7 mouse cellular contexts compared by ENCODE assay signal in genomic region chr12:35532151-35532550, GRCm38 (mm10). TPM values are rescaled to one million over a fixed set of nuclear protein-coding genes. Genes with fewer than 3 reads are reported as not detected.
DNase-seq lines count a peak whose midpoint lies in the region.

No protein-coding gene starts in this region.

- DNase-seq in ES-CJ7 (ENCODE audit: low read depth, low spot score), result peak; percentile 63
- DNase-seq in adrenal gland, adult 18-20 months (ENCODE audit: low spot score in 2 of 2), result peak; percentile 40 to 70
- peak; percentile 47 for DNase-seq in embryo, embryonic 9.5 days (ENCODE audit: extremely low spot score)
- peak; percentile 75 for DNase-seq in heart, postnatal 4 days
- peak; percentile 52 to 82 for DNase-seq in layer of hippocampus, postnatal 14 days (ENCODE audit: low spot score in 2 of 2)
- DNase-seq in lung, postnatal 14 days, result peak; percentile 86
- peak; percentile 86 for DNase-seq in right cerebral cortex, postnatal 4 days

RNA-seq across cellular contexts. Expression of gene Ahr, which starts 2.7 kb away (rescaled TPM):
- 1 to 10 TPM; 2.8 to 3.3 TPM for total RNA-seq in adrenal gland, adult 18-20 months (2021)
- total RNA-seq in heart, postnatal 4 days (2021), result 1 to 10 TPM; 4.8 to 5.6 TPM
- 10 to 100 TPM in 1 of 2 experiments, 1 to 10 TPM in 1; 9.7 to 10.1 TPM for total RNA-seq in layer of hippocampus, postnatal 14 days (2021)

Comparison
In these comparisons a context has a peak if more than half of its experiments do, and no peak if none do; other contexts are left out.
1. Peak in every context shown above with its lines: DNase-seq.